Mouse (Mus musculus) thymus, adult 2 months (tissue): ENCODE measurements at regions not wholly inside any gene's neighbourhood (a gene's known extent, or its start where the extent isn't known, plus 50 kb on each side); places are given as distances from the start of the nearest gene placed in this dataset.

Experiments used
- CTCF ChIP-seq: fragments of 200-500 bp; IDR thresholded peaks from 2 replicates; pipeline ENCODE4 v1.5.1; 2012; ENCODE audit warnings: mild to moderate bottlenecking, control low read depth, low read length, moderate library complexity, borderline replicate concordance; ENCODE audit not compliant: control insufficient read depth, poor library complexity, insufficient read depth; ENCODE audit errors: extremely low read depth
- POLR2A ChIP-seq: fragments of 200-500 bp; IDR thresholded peaks from 2 replicates; pipeline ENCODE4 v1.6.1; 2012; ENCODE audit warnings: mild to moderate bottlenecking, low read length, control low read depth, moderate library complexity; ENCODE audit not compliant: control insufficient read depth, poor library complexity, insufficient read depth; ENCODE audit errors: extremely low read depth

GRCm38 (mm10) chr8:8919040-8919439, 228.7 kb upstream of the Arglu1 start:
- TF ChIP-seq CTCF (no peak), POLR2A (no peak)
